Mouse (Mus musculus) spleen, postnatal 0 days (tissue): ENCODE measurements around the gene Iqcc. TPM values are rescaled to one million over a fixed set of nuclear protein-coding genes. Genes with fewer than 3 reads are reported as not detected.

Experiments
- polyA plus RNA-seq: library from polyadenylated mRNA; unstranded; fragments of >200 nt; fragmentation: Nextera tagmentation; extraction: Ambion mirVana; gene quantifications from 2 replicates; pipeline ENCODE4 v1.2.1, GENCODE M21; 2015

The Iqcc gene
- polyA plus RNA-seq: 15.1 and 15.3 TPM in 2 replicates

GRCm38 (mm10) chr4:129618786-129619691 is at the start of gene Iqcc:
TSS of gene Iqcc (minus strand) at chr4:129619099.

GRCm38 (mm10) chr4:129640638-129641467 is 22.0 kb upstream of the Iqcc start, which contains the start of gene Txlna:
TSS of gene Txlna (minus strand) at chr4:129641065.

GRCm38 (mm10) chr4:129623681-129624091 is 4.8 kb upstream of the Iqcc start, which contains the start of gene Ccdc28b:
TSS of gene Ccdc28b (minus strand) at chr4:129623947.

GRCm38 (mm10) chr4:129614093-129614492 is 4.8 kb downstream of the Iqcc start, which contains the start of gene Dcdc2b:
TSS of gene Dcdc2b (minus strand) at chr4:129614257.

GRCm38 (mm10) chr4:129600233-129601158 is 18.4 kb downstream of the Iqcc start, which contains the start of the genes Eif3i and Tmem234:
TSS of gene Eif3i (minus strand) at chr4:129600648.
TSS of gene Tmem234 (plus strand) at chr4:129600668.

GRCm38 (mm10) chr4:129578466-129578865 is 40.4 kb downstream of the Iqcc start, which contains the start of gene Fam167b:
TSS of gene Fam167b (minus strand) at chr4:129578549.

GRCm38 (mm10) chr4:129573430-129573829 is 45.5 kb downstream of the Iqcc start, which contains the start of gene Lck:
TSS of gene Lck (minus strand) at chr4:129573641.

Other genes with a start within 250 kb of the Iqcc start
- gene Zbtb8a, start 241.0 kb downstream of the Iqcc start, polyA plus RNA-seq: 7.3 and 8.1 TPM in 2 replicates
- gene Zbtb8b, start 178.2 kb downstream of the Iqcc start, polyA plus RNA-seq: 0.26 and 0.28 TPM in 2 replicates
- gene Bsdc1, start 157.5 kb downstream of the Iqcc start, polyA plus RNA-seq: 63.6 and 67.3 TPM in 2 replicates
- gene Tssk3, start 128.1 kb downstream of the Iqcc start, polyA plus RNA-seq: 0.10 TPM in 1 of 2 replicates, not detected in the other
- gene Fam229a, start 127.9 kb downstream of the Iqcc start, polyA plus RNA-seq: 0.74 and 0.83 TPM in 2 replicates
- 93.7 and 116 TPM in 2 replicates for gene Marcksl1, start 105.5 kb downstream of the Iqcc start, polyA plus RNA-seq
- 127 and 132 TPM in 2 replicates for gene Hdac1, start 76.4 kb downstream of the Iqcc start, polyA plus RNA-seq
- gene Lck, start 45.5 kb downstream of the Iqcc start, polyA plus RNA-seq: 7.3 and 7.8 TPM in 2 replicates
- 11.2 and 17.2 TPM in 2 replicates for gene Fam167b, start 40.5 kb downstream of the Iqcc start, polyA plus RNA-seq
- gene Eif3i, start 18.5 kb downstream of the Iqcc start, polyA plus RNA-seq: 233 and 235 TPM in 2 replicates
- gene Tmem234, start 18.4 kb downstream of the Iqcc start, polyA plus RNA-seq: 185 and 186 TPM in 2 replicates
- 0.81 and 1.3 TPM in 2 replicates for gene Dcdc2b, start 4.8 kb downstream of the Iqcc start, polyA plus RNA-seq
- gene Ccdc28b, start 4.8 kb upstream of the Iqcc start, polyA plus RNA-seq: 36.7 and 45.7 TPM in 2 replicates
- gene Txlna, start 22.0 kb upstream of the Iqcc start, polyA plus RNA-seq: 29.9 and 30.4 TPM in 2 replicates
- gene Kpna6, start 53.7 kb upstream of the Iqcc start, polyA plus RNA-seq: 5.4 and 6.5 TPM in 2 replicates
- gene Tmem39b, start 77.7 kb upstream of the Iqcc start, polyA plus RNA-seq: 4.9 and 5.1 TPM in 2 replicates
- gene Khdrbs1, start 123.2 kb upstream of the Iqcc start, polyA plus RNA-seq: 42.1 and 46.7 TPM in 2 replicates
- 286 and 292 TPM in 2 replicates for gene Ptp4a2, start 192.1 kb upstream of the Iqcc start, polyA plus RNA-seq